Mouse (Mus musculus) ES-Bruce4 (cell line): ENCODE results near the gene Btbd35f23. TPM values are rescaled to one million over a fixed set of nuclear protein-coding genes. Genes with fewer than 3 reads are reported as not detected.
"Not testable (repeated sequence)": the region's sequence is repeated elsewhere in the genome, so short reads cannot be mapped to it uniquely, and the experiment has no call there.

ENCODE experiments used
- H3K27ac ChIP-seq: 2 replicates; pipeline ENCODE4 v1.5.1; 2012; ENCODE audit warnings: low read length, inconsistent platforms; ENCODE audit not compliant: insufficient read depth
- H3K27me3 ChIP-seq: 2 replicates; pipeline ENCODE4 v1.6.1; 2012; ENCODE audit warnings: mild to moderate bottlenecking, low read length, inconsistent platforms; ENCODE audit not compliant: control insufficient read depth, poor library complexity, insufficient read depth, severe bottlenecking
- H3K36me3 ChIP-seq: 2 replicates; pipeline ENCODE4 v1.6.1; 2012; ENCODE audit warnings: inconsistent platforms, mild to moderate bottlenecking, low read length, moderate library complexity; ENCODE audit not compliant: control insufficient read depth, poor library complexity, insufficient read depth, severe bottlenecking
- H3K4me1 ChIP-seq: one replicate; pipeline ENCODE4 v1.8.1; 2011; ENCODE audit warnings: low read length; ENCODE audit not compliant: control insufficient read depth, insufficient read depth
- H3K4me3 ChIP-seq: 2 replicates; pipeline ENCODE4 v1.5.1; 2011; ENCODE audit warnings: low read depth, mild to moderate bottlenecking, low read length
- H3K9ac ChIP-seq: 2 replicates; pipeline ENCODE4 v1.6.1; 2012; ENCODE audit warnings: low read depth, mild to moderate bottlenecking, inconsistent platforms; ENCODE audit not compliant: poor library complexity, severe bottlenecking
- H3K9me3 ChIP-seq: replicated peaks from 2 replicates; pipeline ENCODE4 v1.6.1; 2012; ENCODE audit warnings: mild to moderate bottlenecking, low read length, inconsistent platforms; ENCODE audit not compliant: control insufficient read depth, poor library complexity, insufficient read depth, severe bottlenecking
- polyA plus RNA-seq: library from polyadenylated mRNA; stranded (reverse); fragments of >200 nt; gene quantifications from 2 replicates; pipeline ENCODE4 v1.2.4, GENCODE M21; 2011; ENCODE audit warnings: low read depth; ENCODE audit not compliant: missing spikeins, insufficient read depth, insufficient read length

Btbd35f23 gene
- not detected in 2 replicates for polyA plus RNA-seq

DNA sequence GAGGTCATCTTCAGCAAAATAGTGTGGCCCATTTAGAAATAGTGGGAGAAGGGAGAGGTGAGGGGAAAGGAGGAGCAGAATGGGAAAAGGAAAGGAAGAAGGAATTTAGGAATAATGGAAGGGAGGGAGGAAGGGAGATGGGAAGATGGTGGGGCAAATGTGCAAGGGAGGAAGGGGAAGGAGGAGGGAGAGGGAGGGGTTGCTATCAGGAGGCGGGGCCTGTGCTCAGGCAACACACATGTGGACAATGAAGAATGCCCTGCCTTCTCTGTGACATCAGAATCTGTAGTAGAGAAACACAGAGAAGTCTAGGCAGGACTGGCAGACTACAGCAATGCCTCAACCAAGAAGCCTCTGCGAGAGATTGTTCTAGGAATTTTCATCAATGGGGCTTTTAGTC lies at the start of gene Btbd35f23:
Gene Btbd35f23, plus strand, starts transcription at position 301 of the 400 bp plus-strand sequence.
- not testable (repeated sequence) for H3K9me3 ChIP-seq, H3K9ac ChIP-seq, H3K4me1 ChIP-seq, H3K27me3 ChIP-seq, H3K4me3 ChIP-seq, H3K36me3 ChIP-seq, H3K27ac ChIP-seq

Other genes with a start within 250 kb of the Btbd35f23 start
- gene Btbd35f24, start 119.0 kb downstream of the Btbd35f23 start, polyA plus RNA-seq, result not detected in 2 replicates